Mouse (Mus musculus): ENCODE measurements around the gene Myo9a.
"Not testable (repeated sequence)": the region's sequence is repeated elsewhere in the genome, so short reads cannot be mapped to it uniquely, and the experiment has no call there.

Gene Myo9a

DNA sequence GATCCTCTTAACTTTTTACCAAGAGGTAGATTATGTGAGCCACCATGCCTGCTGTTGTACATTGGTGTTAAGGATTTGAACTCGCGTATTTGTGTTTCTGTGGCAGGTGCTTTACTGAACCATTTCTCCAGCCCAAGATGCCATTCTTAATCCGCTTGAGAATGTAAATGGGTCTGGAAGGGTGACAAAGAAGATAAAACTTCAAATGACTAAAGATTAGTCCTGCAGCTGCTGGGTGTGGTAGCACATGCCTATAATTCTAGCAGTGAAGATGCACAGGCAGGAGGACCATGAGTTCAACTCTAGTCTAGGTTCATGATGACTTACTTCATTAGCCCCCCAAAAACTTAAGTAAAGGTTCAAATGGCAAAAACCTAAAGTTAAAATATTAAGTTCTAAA is 6.8 kb upstream of the Myo9a start:
- H3K9me3 ChIP-seq (ENCODE audit: low read length): no peaks in the 10 kb centered on the region
- H3K27me3 ChIP-seq (ENCODE audit: insufficient read depth, low read length): no peaks in the 10 kb centered on the region
- H3K4me3 ChIP-seq (replicated peaks; ENCODE audit: low read length): no peak overlapping the region
- TF ChIP-seq POU5F1 (IDR thresholded peaks at IDR 0.05; ENCODE audit: borderline replicate concordance, low read length) (no peak), CTCF (conservative IDR thresholded peaks at IDR 0.05; ENCODE audit: low read length) (no peak), NANOG (IDR thresholded peaks at IDR 0.05; ENCODE audit: borderline replicate concordance, low read length) (no peak)
- 0 out of 2 replicates have a peak, but pooled peaks cover 2% of the 10 kb centered on the region for H3K36me3 ChIP-seq (ENCODE audit: insufficient read depth, low read length)
- H3K4me1 ChIP-seq (replicated peaks; ENCODE audit: low read depth, low read length): peaks cover 9% of the 10 kb centered on the region

DNA sequence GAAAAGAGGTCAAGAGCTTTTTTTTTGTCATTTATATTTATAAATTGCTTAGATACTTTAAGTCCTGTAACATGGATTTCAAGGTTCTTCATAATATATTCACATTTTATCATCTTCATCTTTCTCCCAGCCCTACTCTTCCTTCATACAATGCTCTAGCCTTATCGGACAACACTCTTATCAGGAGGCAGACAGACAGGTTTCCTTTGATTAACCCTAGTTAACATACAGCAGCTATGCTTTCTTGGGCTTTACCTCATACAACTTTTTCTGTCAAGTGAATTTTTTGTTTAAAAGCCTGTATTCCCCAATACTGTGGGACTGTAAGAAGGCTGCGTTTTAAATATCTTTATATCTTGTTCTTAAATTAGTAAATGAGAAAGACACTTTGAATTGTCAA is 2.3 kb upstream of the Myo9a start:
- TF ChIP-seq NANOG (IDR thresholded peaks at IDR 0.05; ENCODE audit: borderline replicate concordance, low read length) (no peak), CTCF (conservative IDR thresholded peaks at IDR 0.05; ENCODE audit: low read length) (no peak), POU5F1 (IDR thresholded peaks at IDR 0.05; ENCODE audit: borderline replicate concordance, low read length) (no peak)
- Histone ChIP-seq H3K4me1 (replicated peaks; ENCODE audit: low read depth, low read length) (peaks cover 26% of the 10 kb centered on the region), H3K9me3 (ENCODE audit: low read length) (no peaks in the 10 kb centered on the region), H3K36me3 (ENCODE audit: insufficient read depth, low read length) (no peaks in the 10 kb centered on the region), H3K27me3 (ENCODE audit: insufficient read depth, low read length) (no peaks in the 10 kb centered on the region), H3K4me3 (replicated peaks; ENCODE audit: low read length) (no peak overlapping the region)

DNA sequence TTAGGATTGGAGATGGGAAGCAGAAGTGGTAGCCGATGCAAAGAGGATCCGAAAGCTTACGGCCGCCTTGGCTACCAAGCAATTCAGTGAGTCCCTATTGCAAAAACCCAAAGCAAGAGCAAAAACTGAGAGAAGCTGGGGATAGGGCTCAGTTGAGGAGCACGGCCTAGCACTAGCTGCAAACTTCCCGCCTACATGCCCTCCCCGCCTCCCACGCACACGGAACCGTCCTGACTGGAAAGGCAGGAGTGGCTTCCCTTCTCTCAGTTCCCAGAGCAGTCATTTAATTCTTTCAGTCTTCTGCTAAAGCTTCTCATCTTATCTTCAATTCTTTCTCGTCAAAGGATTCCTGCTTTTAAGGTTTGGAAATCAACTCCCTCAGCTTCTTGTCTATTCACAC is 1.7 kb upstream of the Myo9a start:
- H3K9me3 ChIP-seq (ENCODE audit: low read length): no peaks in the 10 kb centered on the region
- H3K27me3 ChIP-seq (ENCODE audit: insufficient read depth, low read length): no peaks in the 10 kb centered on the region
- TF ChIP-seq POU5F1 (IDR thresholded peaks at IDR 0.05; ENCODE audit: borderline replicate concordance, low read length): no peak
- no peak for TF ChIP-seq CTCF (conservative IDR thresholded peaks at IDR 0.05; ENCODE audit: low read length)
- TF ChIP-seq NANOG (IDR thresholded peaks at IDR 0.05; ENCODE audit: borderline replicate concordance, low read length): no peak
- peaks cover 26% of the 10 kb centered on the region for H3K4me1 ChIP-seq (replicated peaks; ENCODE audit: low read depth, low read length)
- no peaks in the 10 kb centered on the region for H3K36me3 ChIP-seq (ENCODE audit: insufficient read depth, low read length)
- H3K4me3 ChIP-seq (replicated peaks; ENCODE audit: low read length): peak overlapping the region; percentile 95

DNA sequence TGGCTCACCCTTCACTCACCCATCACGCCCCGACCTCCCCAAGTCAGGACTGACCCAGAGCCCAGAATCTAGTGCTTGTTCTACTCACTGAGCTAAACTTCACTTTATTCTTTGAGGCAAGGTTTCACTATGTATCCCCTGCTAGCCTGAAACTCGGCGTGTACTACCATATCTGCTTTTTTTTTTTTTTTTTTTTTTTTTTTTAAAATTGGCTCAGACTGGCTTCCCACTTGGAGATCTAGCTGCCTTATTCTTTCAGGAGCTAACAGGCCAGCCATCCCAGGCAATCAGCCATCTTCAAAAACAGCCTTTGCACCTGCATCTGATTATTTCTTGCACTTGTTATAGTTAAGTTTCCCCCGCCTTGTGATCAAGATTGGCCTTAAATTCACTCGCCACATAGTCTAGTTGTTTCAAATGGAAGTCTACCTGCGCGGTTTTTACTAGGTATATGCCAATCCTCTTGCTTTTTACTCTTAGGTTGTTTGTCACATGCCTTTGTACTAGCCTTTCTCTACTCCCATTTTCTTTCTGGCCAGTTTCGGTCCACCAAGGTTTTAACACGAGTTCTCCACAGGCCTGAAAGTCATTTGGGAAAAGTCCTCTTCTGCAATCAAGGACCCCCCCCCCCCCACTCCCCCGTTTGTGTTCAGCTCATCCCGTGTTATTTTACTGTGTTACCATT is 973 bp upstream of the Myo9a start:
- Histone ChIP-seq H3K9me3 (ENCODE audit: low read length) (no peaks in the 10 kb centered on the region), H3K4me1 (replicated peaks; ENCODE audit: low read depth, low read length) (peaks cover 26% of the 10 kb centered on the region), H3K36me3 (ENCODE audit: insufficient read depth, low read length) (no peaks in the 10 kb centered on the region), H3K4me3 (replicated peaks; ENCODE audit: low read length) (peak overlapping the region; percentile 95), H3K27me3 (ENCODE audit: insufficient read depth, low read length) (no peaks in the 10 kb centered on the region)
- no peak for TF ChIP-seq POU5F1 (IDR thresholded peaks at IDR 0.05; ENCODE audit: borderline replicate concordance, low read length)
- no peak for TF ChIP-seq CTCF (conservative IDR thresholded peaks at IDR 0.05; ENCODE audit: low read length)

DNA sequence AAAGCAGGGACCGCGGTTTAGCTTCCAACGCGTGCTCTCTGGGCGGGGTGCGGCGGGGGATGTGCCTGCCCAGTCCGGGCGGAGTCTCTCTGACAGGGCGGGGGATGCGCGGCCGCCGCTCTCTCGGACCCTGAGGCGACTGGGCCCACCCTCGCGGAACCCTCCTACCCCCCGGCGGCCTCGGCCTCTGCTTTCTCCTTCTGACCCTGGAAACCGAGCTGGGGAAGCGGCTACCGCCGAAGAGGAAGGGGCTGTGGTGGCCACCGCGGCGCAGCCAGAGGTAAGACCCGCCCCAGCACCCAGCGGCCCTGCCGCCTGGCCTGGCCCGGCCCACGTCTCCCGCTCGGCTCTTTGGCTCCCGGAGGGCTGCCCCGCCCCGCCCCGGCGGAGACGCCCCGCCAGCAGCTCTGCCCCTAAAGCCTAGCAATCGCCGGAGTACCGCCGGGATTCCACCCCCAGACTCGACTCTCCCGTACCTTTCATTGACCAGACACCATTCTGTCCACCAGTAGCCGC is 428 bp downstream of the Myo9a start:
- TF ChIP-seq POU5F1 (IDR thresholded peaks at IDR 0.05; ENCODE audit: borderline replicate concordance, low read length) (no peak), CTCF (conservative IDR thresholded peaks at IDR 0.05; ENCODE audit: low read length) (no peak), NANOG (IDR thresholded peaks at IDR 0.05; ENCODE audit: borderline replicate concordance, low read length) (no peak)
- Histone ChIP-seq H3K27me3 (ENCODE audit: insufficient read depth, low read length) (no peaks in the 10 kb centered on the region), H3K4me3 (replicated peaks; ENCODE audit: low read length) (peak overlapping the region; percentile 95), H3K4me1 (replicated peaks; ENCODE audit: low read depth, low read length) (peaks cover 25% of the 10 kb centered on the region), H3K9me3 (ENCODE audit: low read length) (no peaks in the 10 kb centered on the region), H3K36me3 (ENCODE audit: insufficient read depth, low read length) (no peaks in the 10 kb centered on the region)

DNA sequence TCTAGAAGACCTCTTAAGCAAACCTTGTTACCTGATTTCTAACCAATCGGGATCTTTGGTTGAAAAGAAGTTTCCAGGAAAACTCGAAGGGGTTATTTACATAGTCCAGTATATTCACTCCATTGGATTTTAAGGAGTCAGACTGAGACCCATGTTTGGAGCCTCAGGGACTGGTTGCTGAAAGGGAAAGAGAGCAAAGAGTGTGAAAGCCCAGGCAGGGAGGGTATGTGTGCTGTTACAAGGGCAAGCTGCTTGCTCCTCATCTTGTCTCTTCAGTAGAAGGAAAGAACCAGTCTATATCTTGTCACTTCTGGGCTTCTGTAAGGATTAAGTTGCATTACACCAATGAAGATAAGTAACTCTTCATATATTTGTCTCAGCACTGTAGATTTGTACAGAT is 1.3 kb downstream of the Myo9a start:
- H3K36me3 ChIP-seq (ENCODE audit: insufficient read depth, low read length): no peaks in the 10 kb centered on the region
- peaks cover 24% of the 10 kb centered on the region for H3K4me1 ChIP-seq (replicated peaks; ENCODE audit: low read depth, low read length)
- H3K4me3 ChIP-seq (replicated peaks; ENCODE audit: low read length): peak overlapping the region; percentile 95
- no peaks in the 10 kb centered on the region for H3K9me3 ChIP-seq (ENCODE audit: low read length)
- no peak for TF ChIP-seq NANOG (IDR thresholded peaks at IDR 0.05; ENCODE audit: borderline replicate concordance, low read length)
- no peak for TF ChIP-seq POU5F1 (IDR thresholded peaks at IDR 0.05; ENCODE audit: borderline replicate concordance, low read length)
- TF ChIP-seq CTCF (conservative IDR thresholded peaks at IDR 0.05; ENCODE audit: low read length): no peak
- H3K27me3 ChIP-seq (ENCODE audit: insufficient read depth, low read length): no peaks in the 10 kb centered on the region

DNA sequence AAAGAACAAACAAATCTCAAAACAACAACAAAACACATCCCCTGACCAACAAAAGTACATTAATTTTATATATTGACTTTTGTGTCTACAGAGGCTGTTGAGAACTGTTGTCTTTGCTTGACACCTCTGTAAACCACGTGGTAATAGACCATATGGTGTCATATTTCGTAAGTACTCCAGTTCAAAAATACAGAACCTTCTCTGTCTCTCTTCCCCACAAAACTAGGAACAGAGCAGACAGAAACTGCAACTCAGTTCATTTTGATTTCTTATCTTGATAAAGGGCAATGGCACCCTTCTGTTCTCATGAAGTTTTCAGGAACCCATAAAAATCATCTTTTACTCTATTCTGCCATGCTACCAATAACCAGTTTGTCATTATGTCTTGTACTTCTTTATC is 4.5 kb downstream of the Myo9a start:
- no peaks in the 10 kb centered on the region for H3K9me3 ChIP-seq (ENCODE audit: low read length)
- H3K27me3 ChIP-seq (ENCODE audit: insufficient read depth, low read length): no peaks in the 10 kb centered on the region
- TF ChIP-seq CTCF (conservative IDR thresholded peaks at IDR 0.05; ENCODE audit: low read length) (no peak), NANOG (IDR thresholded peaks at IDR 0.05; ENCODE audit: borderline replicate concordance, low read length) (no peak)
- H3K4me1 ChIP-seq (replicated peaks; ENCODE audit: low read depth, low read length): peaks cover 7% of the 10 kb centered on the region
- H3K4me3 ChIP-seq (replicated peaks; ENCODE audit: low read length): no peak overlapping the region
- H3K36me3 ChIP-seq (ENCODE audit: insufficient read depth, low read length): no peaks in the 10 kb centered on the region

DNA sequence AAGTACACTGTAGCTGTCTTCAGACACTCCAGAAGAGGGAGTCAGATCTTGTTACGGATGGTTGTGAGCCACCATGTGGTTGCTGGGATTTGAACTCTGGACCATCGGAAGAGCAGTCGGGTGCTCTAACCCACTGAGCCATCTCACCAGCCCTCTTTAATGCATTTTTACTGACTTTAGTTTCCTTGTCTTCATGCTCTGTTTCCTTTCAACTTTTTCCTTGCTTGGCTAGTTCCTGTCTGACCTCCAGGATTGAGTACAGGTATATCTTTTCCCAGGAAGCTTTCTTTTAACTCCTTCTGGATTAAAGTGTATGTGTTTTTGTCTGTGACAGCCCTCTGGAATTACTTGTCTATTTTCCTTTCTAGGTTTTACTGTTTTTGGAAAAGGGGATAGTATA is 6.3 kb downstream of the Myo9a start:
- H3K9me3 ChIP-seq (ENCODE audit: low read length); H3K27me3 ChIP-seq (ENCODE audit: insufficient read depth, low read length); H3K4me1 ChIP-seq (replicated peaks; ENCODE audit: low read depth, low read length); H3K4me3 ChIP-seq (replicated peaks; ENCODE audit: low read length); H3K36me3 ChIP-seq (ENCODE audit: insufficient read depth, low read length): not testable (repeated sequence)

DNA sequence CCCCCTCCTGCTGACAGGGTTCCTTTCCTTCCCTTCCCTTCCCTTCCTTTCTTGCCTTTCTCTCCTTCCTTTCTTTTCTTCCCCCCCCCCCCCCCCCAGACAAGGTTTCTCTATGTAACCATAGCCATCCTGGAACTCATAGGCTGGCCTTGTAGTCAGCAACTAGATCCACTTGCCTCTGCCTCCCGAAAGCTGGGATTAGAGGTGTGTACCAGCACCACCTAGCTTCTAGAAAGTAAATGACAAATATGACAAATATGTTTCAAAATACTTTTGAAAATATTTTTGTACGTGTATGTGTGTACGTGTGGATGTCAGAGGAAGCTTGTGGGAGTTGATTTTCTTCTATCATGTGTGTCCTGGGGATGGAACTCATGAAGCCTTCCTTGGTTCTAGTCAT is 9.8 kb downstream of the Myo9a start:
- no peaks in the 10 kb centered on the region for H3K36me3 ChIP-seq (ENCODE audit: insufficient read depth, low read length)
- no peak for TF ChIP-seq NANOG (IDR thresholded peaks at IDR 0.05; ENCODE audit: borderline replicate concordance, low read length)
- TF ChIP-seq POU5F1 (IDR thresholded peaks at IDR 0.05; ENCODE audit: borderline replicate concordance, low read length): no peak
- TF ChIP-seq CTCF (conservative IDR thresholded peaks at IDR 0.05; ENCODE audit: low read length): no peak
- no peaks in the 10 kb centered on the region for H3K27me3 ChIP-seq (ENCODE audit: insufficient read depth, low read length)

DNA sequence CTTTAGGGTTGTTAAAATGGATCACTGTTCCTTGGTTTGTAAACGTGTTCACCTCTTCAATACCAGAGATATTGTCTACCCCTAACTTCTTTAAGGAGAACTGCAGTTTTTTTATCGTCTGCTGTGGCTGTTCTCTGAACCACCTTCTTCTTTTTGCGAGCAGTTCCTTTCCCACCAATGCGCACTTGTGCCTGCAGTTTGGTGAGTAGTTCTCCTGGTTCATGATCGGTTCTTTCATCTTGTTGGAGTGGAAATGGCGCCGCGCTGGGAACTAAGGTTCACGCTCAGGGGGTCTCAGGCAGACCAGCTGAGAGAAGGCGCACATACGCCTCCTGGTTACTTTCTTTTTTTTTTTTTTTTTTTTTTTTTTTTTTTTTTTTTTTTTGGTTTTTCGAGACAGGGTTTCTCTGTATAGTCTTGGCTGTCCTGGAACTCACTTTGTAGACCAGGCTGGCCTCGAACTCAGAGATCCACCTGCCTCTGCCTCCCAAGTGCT is 16.3 kb downstream of the Myo9a start:
- H3K4me1 ChIP-seq (replicated peaks; ENCODE audit: low read depth, low read length); H3K27me3 ChIP-seq (ENCODE audit: insufficient read depth, low read length); H3K9me3 ChIP-seq (ENCODE audit: low read length); H3K36me3 ChIP-seq (ENCODE audit: insufficient read depth, low read length): not testable (repeated sequence)
- H3K4me3 ChIP-seq (replicated peaks; ENCODE audit: low read length): peak overlapping the region; percentile 48; the same call in 1 of the 2 replicates

More for the DNA sequence above, 9.8 kb downstream of the Myo9a start:
- no peaks in the 10 kb centered on the region for H3K4me1 ChIP-seq (replicated peaks; ENCODE audit: low read depth, low read length)
- H3K9me3 ChIP-seq (ENCODE audit: low read length): no peaks in the 10 kb centered on the region
- no peak overlapping the region for H3K4me3 ChIP-seq (replicated peaks; ENCODE audit: low read length)

DNA sequence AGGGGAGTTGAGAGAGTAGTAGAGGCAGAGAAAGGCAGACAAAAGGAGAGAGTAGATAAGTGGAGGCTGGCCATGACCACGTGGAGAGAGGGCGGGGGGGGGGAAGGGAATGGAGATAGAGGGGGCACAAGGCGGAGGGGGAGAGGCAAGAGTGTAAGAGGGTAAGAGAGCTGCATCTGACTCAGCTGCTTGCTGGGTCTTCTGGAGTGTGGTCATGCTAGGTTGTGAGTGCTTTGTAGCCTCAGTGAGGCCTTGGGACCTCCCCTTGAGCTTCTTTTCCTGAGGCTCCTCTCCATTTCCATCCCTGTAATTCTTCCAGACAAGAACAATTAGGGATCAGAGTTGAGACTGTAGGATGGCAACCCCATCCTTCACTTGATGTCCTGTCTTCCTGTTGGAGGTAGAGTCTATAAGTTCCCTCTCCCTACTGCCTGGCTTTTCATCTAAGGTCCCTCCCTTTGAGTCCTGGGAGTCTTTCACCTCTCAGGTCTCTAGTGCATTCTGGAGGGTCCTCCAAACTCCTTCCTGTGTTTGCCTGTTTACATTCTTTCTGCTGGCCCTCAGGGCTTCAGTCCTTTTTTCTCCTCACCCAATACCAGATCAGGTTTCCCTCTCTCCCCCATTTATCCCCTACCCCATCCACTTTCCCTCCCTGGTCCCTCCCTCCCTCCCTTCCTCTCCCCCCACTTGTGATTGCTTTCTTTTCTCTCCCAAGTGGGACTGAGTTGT is 55.5 kb downstream of the Myo9a start:
- not testable (repeated sequence) for H3K27me3 ChIP-seq (ENCODE audit: insufficient read depth, low read length); H3K4me3 ChIP-seq (replicated peaks; ENCODE audit: low read length); H3K4me1 ChIP-seq (replicated peaks; ENCODE audit: low read depth, low read length); H3K9me3 ChIP-seq (ENCODE audit: low read length)
- H3K36me3 ChIP-seq (ENCODE audit: insufficient read depth, low read length): peaks cover 15% of the 10 kb centered on the region

Data from E14TG2a.4 (cell line).